Mouse (Mus musculus) ovary, adult 18-20 months (tissue): ENCODE data around the gene Olfr1043.
"Not testable (repeated sequence)": the region's sequence is repeated elsewhere in the genome, so short reads cannot be mapped to it uniquely, and the experiment has no call there.

Source experiments
- DNase-seq: peaks from one replicate; pipeline ENCODE4 v3.0.0; 2022; ENCODE audit warnings: low spot score, mixed read lengths

The Olfr1043 gene

GRCm38 (mm10) chr2:86167422-86167821, at the start of gene Olfr1043:
Gene Olfr1043 (minus strand): TSS chr2:86167522.
- no peak for DNase-seq

GRCm38 (mm10) chr2:86202909-86203308, 35.6 kb upstream of the Olfr1043 start, which contains the start of gene Olfr1045:
Gene Olfr1045 (minus strand): TSS chr2:86203009.
- DNase-seq = no peak

- DNase-seq = no peak
Observed at GRCm38 (mm10) chr2:86195863-86196262, 28.5 kb upstream of the Olfr1043 start.

GRCm38 (mm10) chr2:86185583-86185982, 18.3 kb upstream of the Olfr1043 start, which contains the start of gene Olfr52:
Gene Olfr52 (minus strand): TSS chr2:86185683.
- DNase-seq = no peak

GRCm38 (mm10) chr2:86179950-86180349, 12.6 kb upstream of the Olfr1043 start:
- no peak for DNase-seq

- no peak for DNase-seq
Observed at GRCm38 (mm10) chr2:86177720-86178119, 10.4 kb upstream of the Olfr1043 start, which contains the start of gene Olfr1044. Gene Olfr1044 (minus strand): TSS chr2:86177820.

GRCm38 (mm10) chr2:86175422-86175821, 8.1 kb upstream of the Olfr1043 start:
- not testable (repeated sequence) for DNase-seq

- DNase-seq = no peak
Observed at GRCm38 (mm10) chr2:86161738-86162137, 5.6 kb downstream of the Olfr1043 start, which contains the start of gene Olfr1042. Gene Olfr1042 (minus strand): TSS chr2:86161838.

- DNase-seq = no peak
Observed at GRCm38 (mm10) chr2:86146632-86147031, 20.7 kb downstream of the Olfr1043 start, which contains the start of gene Olfr1040. Gene Olfr1040 (minus strand): TSS chr2:86146732.

GRCm38 (mm10) chr2:86135828-86136227, 31.5 kb downstream of the Olfr1043 start, which contains the start of gene Olfr1039:
Gene Olfr1039 (minus strand): TSS chr2:86135928.
- no peak for DNase-seq
